Mouse (Mus musculus) kidney, adult 8-10 months (tissue): ENCODE results near the gene 2510002D24Rik.
"Not testable (repeated sequence)": the region's sequence is repeated elsewhere in the genome, so short reads cannot be mapped to it uniquely, and the experiment has no call there.

Source experiments
- DNase-seq, 2 experiments: peaks; one replicate each; pipeline ENCODE4 v3.0.0; 2022

Gene 2510002D24Rik

GRCm38 (mm10) chr16:18836468-18837208 is at the start of gene 2510002D24Rik, which contains the start of gene Gm28539:
Gene 2510002D24Rik (plus strand): TSS chr16:18836578.
Gene Gm28539 (plus strand): TSS chr16:18836584.
- peak; percentile 97 to 98 for DNase-seq

GRCm38 (mm10) chr16:18786652-18787051 is 49.7 kb upstream of the 2510002D24Rik start:
- DNase-seq: no peak

GRCm38 (mm10) chr16:18788627-18789406 is 47.6 kb upstream of the 2510002D24Rik start:
- DNase-seq: no peak

- DNase-seq: no peak
Measured at GRCm38 (mm10) chr16:18795223-18795899, 41.0 kb upstream of the 2510002D24Rik start.

- DNase-seq: no peak
Measured at GRCm38 (mm10) chr16:18796645-18797044, 39.7 kb upstream of the 2510002D24Rik start.

- no peak for DNase-seq
Measured at GRCm38 (mm10) chr16:18798151-18798550, 38.2 kb upstream of the 2510002D24Rik start.

- peak; percentile 19 to 66 for DNase-seq
Measured at GRCm38 (mm10) chr16:18798841-18799240, 37.5 kb upstream of the 2510002D24Rik start.

- DNase-seq: peak; percentile 28 to 38
Measured at GRCm38 (mm10) chr16:18805746-18806145, 30.6 kb upstream of the 2510002D24Rik start.

GRCm38 (mm10) chr16:18809001-18809400 is 27.4 kb upstream of the 2510002D24Rik start:
- no peak for DNase-seq

GRCm38 (mm10) chr16:18811032-18811431 is 25.3 kb upstream of the 2510002D24Rik start:
- DNase-seq: no peak

GRCm38 (mm10) chr16:18811468-18812384 is 24.7 kb upstream of the 2510002D24Rik start, which contains the start of the genes Ufd1 and Cdc45:
Gene Ufd1 (plus strand): TSS chr16:18811779.
Gene Cdc45 (minus strand): TSS chr16:18811987.
- DNase-seq: peak; percentile 89 to 96

GRCm38 (mm10) chr16:18812385-18812910 is 23.9 kb upstream of the 2510002D24Rik start:
- no peak for DNase-seq

- no peak for DNase-seq
Measured at GRCm38 (mm10) chr16:18822356-18822755, 14.0 kb upstream of the 2510002D24Rik start.

GRCm38 (mm10) chr16:18822925-18823324 is 13.5 kb upstream of the 2510002D24Rik start:
- no peak for DNase-seq

- peak in 1 of 2 experiments; percentile 22 for DNase-seq
Measured at GRCm38 (mm10) chr16:18828630-18829029, 7.7 kb upstream of the 2510002D24Rik start.

GRCm38 (mm10) chr16:18829102-18829501 is 7.3 kb upstream of the 2510002D24Rik start:
- DNase-seq: no peak

- DNase-seq: no peak
Measured at GRCm38 (mm10) chr16:18833486-18833885, 2.9 kb upstream of the 2510002D24Rik start.

GRCm38 (mm10) chr16:18836073-18836467 is 308 bp upstream of the 2510002D24Rik start:
- no peak for DNase-seq

- no peak for DNase-seq
Measured at GRCm38 (mm10) chr16:18838346-18838745, 2.0 kb downstream of the 2510002D24Rik start.

GRCm38 (mm10) chr16:18846301-18846820 is 10.0 kb downstream of the 2510002D24Rik start:
- no peak for DNase-seq

GRCm38 (mm10) chr16:18849521-18850190 is 13.3 kb downstream of the 2510002D24Rik start:
- not testable (repeated sequence) for DNase-seq
